Mouse (Mus musculus): ENCODE measurements around the gene Camk1g.

DNA sequence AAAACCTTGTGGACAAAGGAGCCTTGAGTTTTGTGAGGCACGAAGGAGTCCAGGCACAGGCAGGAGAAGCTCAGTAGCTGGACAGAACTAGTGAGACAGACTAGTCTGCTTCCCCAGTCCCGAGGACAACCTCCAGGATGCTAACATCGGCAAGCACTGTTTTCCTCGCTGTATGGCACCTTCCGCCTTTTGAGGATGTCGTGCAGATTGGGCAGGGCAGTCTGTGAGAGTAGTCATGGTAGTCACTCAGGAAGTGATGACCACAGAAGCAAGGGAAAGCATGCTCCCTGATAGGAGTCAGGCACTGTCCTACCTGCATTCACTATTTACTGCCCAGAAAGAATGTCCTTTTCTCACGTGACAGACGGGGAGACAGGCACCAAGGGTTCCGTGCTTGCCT, 40.5 kb downstream of the Camk1g start:
- TF ChIP-seq POLR2A (IDR thresholded peaks at IDR 0.05; ENCODE audit: control insufficient read depth, extremely low read depth, insufficient read depth, low read length, poor library complexity): no peak
- no peak for TF ChIP-seq CTCF (IDR thresholded peaks at IDR 0.05; ENCODE audit: borderline replicate concordance, control insufficient read depth, extremely low read depth, insufficient read depth, low read length, poor library complexity)
